Mouse (Mus musculus): ENCODE data around the gene Dmwd. TPM values are rescaled to one million over a fixed set of nuclear protein-coding genes. Genes with fewer than 3 reads are reported as not detected.

Gene Dmwd
- 0.23 TPM for polyA plus RNA-seq (2014; fragmentation: Illumina TruSeq; extraction: RNeasy Lipid Tissue Mini Kit (QIAGEN cat#74804))

DNA sequence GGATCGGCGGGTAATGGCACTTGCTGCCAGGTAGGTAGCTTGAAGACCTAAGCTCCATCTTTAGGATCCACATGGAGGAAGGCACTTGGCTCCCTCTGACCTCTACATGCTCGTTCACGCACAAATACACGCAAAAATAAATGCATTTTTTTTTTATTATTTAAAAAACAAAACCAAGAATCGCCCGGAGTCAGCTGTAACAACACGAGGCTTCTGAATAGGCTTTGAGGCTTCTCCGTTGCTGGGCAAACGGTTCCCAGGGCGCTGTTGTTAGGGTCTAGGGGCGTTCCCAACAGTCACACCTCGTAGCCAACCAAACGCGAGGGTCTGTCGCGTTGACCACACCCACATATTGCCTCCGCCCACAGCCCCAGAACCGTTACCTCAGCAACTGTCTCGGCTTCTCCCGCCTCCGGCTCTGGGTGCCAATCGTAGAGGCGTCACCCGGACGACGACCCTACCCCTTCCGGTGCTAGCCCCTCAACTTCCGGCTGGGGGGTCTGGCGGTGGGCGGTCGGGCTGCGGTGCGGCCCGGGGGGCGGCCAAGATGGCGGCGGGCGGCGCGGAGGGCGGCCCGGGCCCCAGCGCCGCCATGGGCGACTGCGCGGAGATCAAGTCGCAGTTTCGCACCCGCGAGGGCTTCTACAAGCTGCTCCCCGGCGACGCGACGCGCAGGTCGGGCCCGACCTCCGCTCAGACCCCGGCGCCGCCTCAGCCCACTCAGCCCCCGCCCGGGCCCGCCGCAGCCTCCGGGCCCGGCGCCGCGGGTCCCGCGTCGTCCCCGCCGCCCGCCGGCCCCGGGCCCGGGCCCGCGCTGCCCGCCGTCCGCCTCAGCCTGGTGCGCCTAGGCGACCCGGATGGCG is at the start of gene Dmwd:
TSS of gene Dmwd (plus strand) at position 505 of the 863 bp plus-strand sequence.

DNA sequence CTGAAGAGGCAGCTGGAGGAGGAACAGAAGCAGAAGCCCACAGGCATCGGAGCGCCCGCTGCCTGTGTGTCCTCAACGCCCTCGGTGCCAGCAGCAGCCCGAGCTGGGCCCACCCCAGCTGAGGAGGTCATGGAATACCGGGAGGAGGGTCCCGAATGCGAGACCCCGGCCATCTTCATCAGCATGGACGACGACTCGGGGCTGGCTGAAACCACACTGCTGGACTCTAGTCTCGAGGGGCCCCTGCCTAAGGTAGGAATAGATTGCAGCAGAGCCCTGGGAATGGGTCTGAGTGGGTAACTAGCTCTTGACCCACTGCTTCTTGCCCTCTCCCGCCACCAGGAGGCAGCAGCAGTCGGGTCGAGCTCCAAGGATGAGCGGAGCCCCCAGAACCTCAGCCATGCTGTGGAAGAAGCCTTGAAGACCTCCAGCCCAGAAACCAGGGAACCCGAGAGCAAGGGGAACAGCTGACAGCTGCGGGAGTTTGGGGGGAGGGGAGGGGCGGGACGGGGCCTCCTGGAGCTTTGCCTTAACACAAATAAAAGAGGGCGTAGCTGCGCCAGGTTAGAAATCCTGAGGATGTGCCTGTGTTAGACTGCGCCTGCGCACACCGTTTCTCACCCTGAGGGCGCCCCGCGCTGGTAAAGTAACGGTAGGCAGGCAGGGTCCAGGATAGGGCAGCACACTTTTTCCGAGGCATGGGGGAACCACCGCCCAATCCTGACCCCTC is 21.8 kb upstream of the Dmwd start, which contains the start of gene Rsph6a:
TSS of gene Rsph6a (plus strand) at position 644 of the 730 bp plus-strand sequence.

DNA sequence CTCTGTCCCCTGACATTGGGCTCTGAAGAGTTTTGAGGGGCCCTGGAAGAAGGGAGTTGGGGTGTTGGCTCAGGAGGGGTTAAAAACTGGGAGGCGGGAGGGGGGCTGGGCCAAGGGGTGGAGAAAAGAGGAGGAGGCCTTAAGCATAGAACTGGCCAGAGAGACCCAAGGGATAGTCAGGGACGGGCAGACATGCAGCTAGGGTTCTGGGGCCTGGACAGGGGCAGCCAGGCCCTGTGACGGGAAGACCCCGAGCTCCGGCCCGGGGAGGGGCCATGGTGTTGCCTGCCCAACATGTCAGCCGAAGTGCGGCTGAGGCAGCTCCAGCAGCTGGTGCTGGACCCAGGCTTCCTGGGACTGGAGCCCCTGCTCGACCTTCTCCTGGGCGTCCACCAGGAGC is 7.7 kb downstream of the Dmwd start, which contains the start of gene Dmpk:
TSS of gene Dmpk (plus strand) at position 149 of the 400 bp plus-strand sequence.

DNA sequence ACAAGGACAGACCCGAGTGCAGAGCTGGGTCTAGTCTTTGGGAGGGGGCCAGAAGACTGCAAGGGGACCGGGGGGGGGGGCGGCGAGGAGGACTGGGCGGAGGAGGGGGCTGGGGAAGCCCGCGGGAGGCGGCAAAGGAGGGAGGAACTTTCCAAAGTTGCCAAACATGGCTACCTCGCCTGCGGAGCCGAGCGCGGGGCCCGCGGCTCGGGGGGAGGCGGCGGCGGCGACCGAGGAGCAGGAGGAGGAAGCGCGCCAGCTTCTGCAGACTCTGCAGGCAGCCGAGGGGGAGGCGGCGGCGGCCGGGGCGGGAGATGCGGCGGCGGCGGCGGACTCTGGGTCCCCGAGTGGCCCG is 18.4 kb downstream of the Dmwd start, which contains the start of gene Six5:
TSS of gene Six5 (plus strand) at position 124 of the 355 bp plus-strand sequence.

DNA sequence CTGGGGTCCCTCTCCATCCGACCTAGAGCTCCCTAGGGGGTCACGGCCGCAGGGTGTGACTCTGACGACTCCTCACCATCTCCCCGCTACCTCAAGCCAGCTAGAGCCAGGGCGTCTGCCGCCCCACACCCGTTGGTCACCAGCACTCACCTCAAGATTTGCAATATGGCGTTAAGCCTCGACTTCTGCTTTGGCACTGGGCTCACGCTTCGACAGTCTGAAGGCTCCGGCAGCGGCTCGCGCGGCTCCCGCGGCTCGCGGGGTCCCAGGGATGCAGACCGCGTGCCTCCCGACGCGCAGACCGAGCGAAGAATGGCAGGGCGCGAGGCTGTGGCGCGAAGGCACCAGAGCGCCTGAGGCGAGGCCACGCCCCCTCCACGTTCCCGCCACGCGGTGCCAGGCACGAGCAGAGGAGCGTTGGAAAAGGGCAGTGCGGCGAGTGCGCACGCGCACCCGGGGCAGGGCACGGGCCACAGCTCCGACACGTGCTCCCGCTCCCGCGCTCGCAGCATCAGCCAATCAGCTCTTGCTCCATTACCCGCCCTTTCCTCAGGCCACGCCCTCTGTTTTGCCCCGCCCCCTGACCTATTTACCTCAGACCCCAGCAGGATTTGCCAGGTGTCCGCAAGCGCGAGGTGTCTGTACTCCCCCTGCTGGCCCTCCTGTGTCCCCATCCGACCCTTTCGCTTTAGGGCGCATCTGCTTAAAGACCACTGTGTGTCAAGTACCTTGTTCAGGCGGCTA is 42.2 kb downstream of the Dmwd start, which contains the start of gene Gm4969:
TSS of gene Gm4969 (minus strand) at position 341 of the 744 bp plus-strand sequence.

DNA sequence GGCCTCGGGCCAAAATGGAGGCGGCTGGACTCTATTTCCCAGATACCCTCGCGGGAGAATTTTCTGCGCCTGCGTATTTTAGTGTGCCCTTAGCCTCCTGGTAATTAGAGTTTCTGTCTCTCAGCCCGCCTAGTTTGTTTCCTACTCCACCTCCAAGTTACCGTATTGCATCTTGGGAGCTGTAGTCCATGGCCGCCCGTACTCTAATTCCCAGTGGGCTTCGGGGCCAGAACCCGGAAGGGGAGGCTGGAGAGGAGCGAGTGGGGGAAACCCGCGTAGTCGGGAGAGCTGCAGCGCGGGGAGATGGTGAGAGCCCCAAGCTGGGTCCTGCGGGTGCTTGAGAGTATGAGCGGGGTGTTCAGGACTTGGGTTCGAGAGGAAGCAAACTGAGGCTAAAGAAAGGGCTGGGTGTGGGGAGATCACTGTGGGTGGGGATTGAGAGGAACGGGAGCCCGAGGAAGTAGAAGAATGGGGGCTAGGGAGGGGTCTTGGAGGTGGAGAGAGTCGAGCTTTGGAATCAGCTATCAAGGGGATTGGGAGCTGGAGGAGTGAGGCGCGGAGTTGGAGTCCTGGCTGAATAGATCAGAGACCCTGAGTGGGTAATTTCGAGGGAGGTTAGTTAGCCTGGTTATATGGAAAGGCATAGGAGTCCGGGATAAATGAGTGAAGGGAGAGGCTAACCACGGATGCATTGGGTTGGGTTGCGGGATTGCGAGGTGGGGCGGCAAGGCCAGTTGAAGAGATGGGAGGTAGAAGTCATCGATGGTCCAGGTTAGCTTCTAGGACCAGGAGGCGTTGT is 43.8 kb downstream of the Dmwd start, which contains the start of gene Fbxo46:
TSS of gene Fbxo46 (plus strand) at position 229 of the 799 bp plus-strand sequence.

Other genes with a start within 250 kb of the Dmwd start
- 9.1 TPM for gene Mill2, start 236.3 kb upstream of the Dmwd start, polyA plus RNA-seq (2014; fragmentation: Illumina TruSeq; extraction: RNeasy Lipid Tissue Mini Kit (QIAGEN cat#74804))
- gene Pglyrp1, start 204.9 kb upstream of the Dmwd start, polyA plus RNA-seq (2014; fragmentation: Illumina TruSeq; extraction: RNeasy Lipid Tissue Mini Kit (QIAGEN cat#74804)) = not detected
- gene Ccdc61, start 165.8 kb upstream of the Dmwd start, polyA plus RNA-seq (2014; fragmentation: Illumina TruSeq; extraction: RNeasy Lipid Tissue Mini Kit (QIAGEN cat#74804)) = 2.3 TPM
- gene Nova2, start 150.3 kb upstream of the Dmwd start, polyA plus RNA-seq (2014; fragmentation: Illumina TruSeq; extraction: RNeasy Lipid Tissue Mini Kit (QIAGEN cat#74804)) = 0.34 TPM
- gene Nanos2, start 88.8 kb upstream of the Dmwd start, polyA plus RNA-seq (2014; fragmentation: Illumina TruSeq; extraction: RNeasy Lipid Tissue Mini Kit (QIAGEN cat#74804)) = 0.48 TPM
- gene Mypop, start 85.0 kb upstream of the Dmwd start, polyA plus RNA-seq (2014; fragmentation: Illumina TruSeq; extraction: RNeasy Lipid Tissue Mini Kit (QIAGEN cat#74804)) = 0.46 TPM
- gene Irf2bp1, start 72.2 kb upstream of the Dmwd start, polyA plus RNA-seq (2014; fragmentation: Illumina TruSeq; extraction: RNeasy Lipid Tissue Mini Kit (QIAGEN cat#74804)) = 1.9 TPM
- 1.7 TPM for gene Foxa3, start 52.7 kb upstream of the Dmwd start, polyA plus RNA-seq (2014; fragmentation: Illumina TruSeq; extraction: RNeasy Lipid Tissue Mini Kit (QIAGEN cat#74804))
- gene Sympk, start 51.9 kb upstream of the Dmwd start, polyA plus RNA-seq (2014; fragmentation: Illumina TruSeq; extraction: RNeasy Lipid Tissue Mini Kit (QIAGEN cat#74804)) = 5.5 TPM
- not detected for gene Rsph6a, start 21.5 kb upstream of the Dmwd start, polyA plus RNA-seq (2014; fragmentation: Illumina TruSeq; extraction: RNeasy Lipid Tissue Mini Kit (QIAGEN cat#74804))
- 5.7 TPM for gene Dmpk, start 7.6 kb downstream of the Dmwd start, polyA plus RNA-seq (2014; fragmentation: Illumina TruSeq; extraction: RNeasy Lipid Tissue Mini Kit (QIAGEN cat#74804))
- gene Six5, start 18.4 kb downstream of the Dmwd start, polyA plus RNA-seq (2014; fragmentation: Illumina TruSeq; extraction: RNeasy Lipid Tissue Mini Kit (QIAGEN cat#74804)) = 1.9 TPM
- gene Gm4969, start 42.1 kb downstream of the Dmwd start, polyA plus RNA-seq (2014; fragmentation: Illumina TruSeq; extraction: RNeasy Lipid Tissue Mini Kit (QIAGEN cat#74804)) = not detected
- gene Fbxo46, start 43.6 kb downstream of the Dmwd start, polyA plus RNA-seq (2014; fragmentation: Illumina TruSeq; extraction: RNeasy Lipid Tissue Mini Kit (QIAGEN cat#74804)) = 1.3 TPM
- 9.1 TPM for gene Qpctl, start 73.1 kb downstream of the Dmwd start, polyA plus RNA-seq (2014; fragmentation: Illumina TruSeq; extraction: RNeasy Lipid Tissue Mini Kit (QIAGEN cat#74804))
- 1.4 TPM for gene Snrpd2, start 73.5 kb downstream of the Dmwd start, polyA plus RNA-seq (2014; fragmentation: Illumina TruSeq; extraction: RNeasy Lipid Tissue Mini Kit (QIAGEN cat#74804))
- not detected for gene Gipr, start 89.9 kb downstream of the Dmwd start, polyA plus RNA-seq (2014; fragmentation: Illumina TruSeq; extraction: RNeasy Lipid Tissue Mini Kit (QIAGEN cat#74804))
- not detected for gene Eml2, start 100.2 kb downstream of the Dmwd start, polyA plus RNA-seq (2014; fragmentation: Illumina TruSeq; extraction: RNeasy Lipid Tissue Mini Kit (QIAGEN cat#74804))
- 1.4 TPM for gene Gpr4, start 136.3 kb downstream of the Dmwd start, polyA plus RNA-seq (2014; fragmentation: Illumina TruSeq; extraction: RNeasy Lipid Tissue Mini Kit (QIAGEN cat#74804))
- gene Opa3, start 152.1 kb downstream of the Dmwd start, polyA plus RNA-seq (2014; fragmentation: Illumina TruSeq; extraction: RNeasy Lipid Tissue Mini Kit (QIAGEN cat#74804)) = 9.0 TPM
- 16.5 TPM for gene Vasp, start 195.6 kb downstream of the Dmwd start, polyA plus RNA-seq (2014; fragmentation: Illumina TruSeq; extraction: RNeasy Lipid Tissue Mini Kit (QIAGEN cat#74804))
- not detected for gene Ppm1n, start 203.8 kb downstream of the Dmwd start, polyA plus RNA-seq (2014; fragmentation: Illumina TruSeq; extraction: RNeasy Lipid Tissue Mini Kit (QIAGEN cat#74804))
- 0.94 TPM for gene Rtn2, start 206.4 kb downstream of the Dmwd start, polyA plus RNA-seq (2014; fragmentation: Illumina TruSeq; extraction: RNeasy Lipid Tissue Mini Kit (QIAGEN cat#74804))
- gene Fosb, start 233.8 kb downstream of the Dmwd start, polyA plus RNA-seq (2014; fragmentation: Illumina TruSeq; extraction: RNeasy Lipid Tissue Mini Kit (QIAGEN cat#74804)) = 0.37 TPM